ENCODE assay signal across 36 mouse cellular contexts in genomic region chr3:25147271-25147670, GRCm38 (mm10). TPM values are rescaled to one million over a fixed set of nuclear protein-coding genes. Genes with fewer than 3 reads are reported as not detected.
"Had no signal": no experiment of that assay in that cellular context is flagged by ENCODE, and none has a peak within 500 bp of the region (broad histone marks: within the 10 kb centered on the region; RNA-seq: fewer than 3 reads in every experiment).

No protein-coding gene starts in this region.

- H3K4me3 ChIP-seq: left cerebral cortex, adult 2 months; limb, embryonic 10.5 days; limb, embryonic 12.5 days; limb, embryonic 13.5 days; limb, embryonic 15.5 days; liver, embryonic 12.5 days; liver, embryonic 13.5 days; liver, embryonic 15.5 days; lung, embryonic 15.5 days; megakaryocyte, embryonic 14.5 days; midbrain, embryonic 10.5 days; midbrain, embryonic 12.5 days; midbrain, embryonic 13.5 days; midbrain, embryonic 15.5 days; myocyte; neural tube, embryonic 12.5 days had no signal

- DNase-seq: left cerebral cortex, postnatal 4 days; liver; liver, embryonic 13.5 days; liver, postnatal 0 days; lung, adult 18-20 months; lung, adult 2 months; lung, embryonic 14.5 days; lung, postnatal 10 days; lung, postnatal 14 days; lung, postnatal 36 days; lung, postnatal 4 days; midbrain, embryonic 14.5 days had no signal

- H3K27me3 ChIP-seq: limb, embryonic 12.5 days; limb, embryonic 13.5 days; limb, embryonic 15.5 days; lung, embryonic 15.5 days; midbrain, embryonic 12.5 days; midbrain, embryonic 13.5 days; midbrain, embryonic 15.5 days; neural tube, embryonic 12.5 days had no signal

- H3K36me3 ChIP-seq: limb, embryonic 15.5 days; liver, embryonic 12.5 days; liver, embryonic 13.5 days; liver, embryonic 15.5 days; lung, embryonic 15.5 days; midbrain, embryonic 12.5 days; midbrain, embryonic 15.5 days; neural tube, embryonic 12.5 days had no signal

- H3K9ac ChIP-seq: limb, embryonic 12.5 days; limb, embryonic 13.5 days; limb, embryonic 15.5 days; liver, embryonic 12.5 days; liver, embryonic 13.5 days; liver, embryonic 14.5 days; liver, embryonic 15.5 days; liver, postnatal 0 days; lung, embryonic 14.5 days; lung, embryonic 15.5 days; midbrain, embryonic 12.5 days; midbrain, embryonic 13.5 days; midbrain, embryonic 15.5 days; neural tube, embryonic 12.5 days had no signal

- H3K27ac ChIP-seq: left cerebral cortex, adult 2 months; limb, embryonic 10.5 days; limb, embryonic 12.5 days; limb, embryonic 13.5 days; limb, embryonic 15.5 days; liver, embryonic 12.5 days; liver, embryonic 13.5 days; liver, embryonic 14.5 days; liver, embryonic 15.5 days; lung, embryonic 15.5 days; macrophage; midbrain, embryonic 10.5 days; midbrain, embryonic 12.5 days; midbrain, embryonic 13.5 days; midbrain, embryonic 15.5 days; neural tube, embryonic 12.5 days had no signal

- H3K9me3 ChIP-seq: liver, embryonic 15.5 days had no signal

- H3K4me2 ChIP-seq: limb, embryonic 12.5 days; limb, embryonic 13.5 days; limb, embryonic 15.5 days; liver, embryonic 12.5 days; liver, embryonic 13.5 days; liver, embryonic 15.5 days; lung, embryonic 14.5 days; lung, embryonic 15.5 days; midbrain, embryonic 11.5 days; midbrain, embryonic 12.5 days; midbrain, embryonic 13.5 days; midbrain, embryonic 15.5 days; neural tube, embryonic 12.5 days had no signal

- H3K4me1 ChIP-seq: limb, embryonic 15.5 days; liver, embryonic 12.5 days; liver, embryonic 13.5 days; liver, embryonic 15.5 days; lung, embryonic 15.5 days; neural tube, embryonic 12.5 days had no signal

- ATAC-seq: liver, embryonic 12.5 days; liver, postnatal 0 days; lung, postnatal 0 days; midbrain, embryonic 13.5 days; midbrain, embryonic 15.5 days; midbrain, embryonic 16.5 days had no signal

RNA-seq across cellular contexts. Expression of gene Naaladl2, which starts 3.2 kb away (rescaled TPM):
- total RNA-seq: megakaryocyte progenitor cell, adult 5-6 weeks; megakaryocyte, adult 5-6 weeks; megakaryocyte-erythroid progenitor cell, adult 5-6 weeks; monocyte, adult 5-6 weeks had no signal
- polyA plus RNA-seq: macrophage, myocyte had no signal
